10 mouse cellular contexts compared by ENCODE assay signal in the genomic region with DNA sequence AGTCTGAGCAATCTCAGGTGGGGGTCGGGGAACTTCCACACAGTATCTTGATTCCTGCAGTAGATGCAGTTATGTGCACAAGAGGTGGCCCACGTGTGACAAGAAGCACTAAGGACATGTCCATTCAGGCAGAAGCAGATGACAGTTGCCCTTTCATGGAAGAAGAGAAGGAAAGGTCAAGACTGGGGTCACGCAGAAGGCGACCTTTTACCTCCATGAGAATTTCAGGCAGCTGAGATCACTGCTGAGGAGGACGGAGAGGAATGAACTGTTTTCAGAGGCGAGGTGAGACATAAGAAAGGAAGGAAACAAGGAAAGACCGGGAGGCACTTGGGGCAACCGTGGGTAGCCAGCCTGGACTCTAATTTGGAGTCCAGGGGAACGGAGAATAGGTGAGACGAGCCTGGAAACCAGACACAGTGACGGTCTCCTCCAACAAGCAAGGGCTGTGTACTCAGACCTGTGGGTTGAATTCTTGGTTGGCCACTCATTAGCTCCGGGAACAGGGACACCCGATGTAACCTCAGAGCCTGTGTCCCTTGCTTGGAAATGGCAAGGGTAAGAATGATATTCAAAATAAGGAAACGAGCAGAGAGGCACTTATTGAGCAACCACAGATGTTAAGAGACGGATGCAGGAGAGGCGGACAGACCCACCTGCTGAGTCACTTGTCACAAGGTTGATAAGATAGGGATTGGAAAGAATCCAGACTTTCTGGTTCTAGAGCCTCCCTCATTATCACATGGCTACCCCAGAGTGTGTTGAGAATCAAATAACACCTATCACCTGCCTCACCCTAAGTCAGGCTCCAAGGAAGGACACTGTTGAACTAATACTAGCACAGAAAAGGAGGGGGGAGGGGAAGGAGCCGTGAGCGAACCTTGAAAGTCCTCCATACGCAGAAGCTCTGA.
DNase-seq lines count a peak whose midpoint lies in the region; ATAC-seq and TF ChIP-seq lines count a peak whose summit lies in the region.
"Had no signal": no experiment of that assay in that cellular context is flagged by ENCODE, and none has a peak within 500 bp of the region (broad histone marks: within the 10 kb centered on the region; RNA-seq: fewer than 3 reads in every experiment).

No protein-coding gene starts in this region.

- no peaks in the 10 kb centered on the region for H3K9me3 ChIP-seq in stomach, embryonic 16.5 days (replicated peaks; ENCODE audit: control insufficient read depth, low read length)

- H3K27me3 ChIP-seq in kidney, adult 2 months (replicated peaks; ENCODE audit: control insufficient read depth, insufficient read depth, low read length): no peaks in the 10 kb centered on the region
- no peaks in the 10 kb centered on the region for H3K27me3 ChIP-seq in stomach, embryonic 16.5 days (ENCODE audit: control insufficient read depth, insufficient read depth, low read length)
- H3K27me3 ChIP-seq: Patski had no signal

- no peak overlapping the region; the same call in 1 of the 2 replicates for H3K9ac ChIP-seq in stomach, embryonic 16.5 days (ENCODE audit: low read length)

- peak; percentile 90 for ATAC-seq in common myeloid progenitor, adult 5-6 weeks (replicated peaks; ENCODE audit: low read depth, poor library complexity, severe bottlenecking)
- peak; percentile 92 for ATAC-seq in stomach, embryonic 16.5 days (ENCODE audit: insufficient read depth, low FRiP score)
- ATAC-seq: Patski had no signal

- H3K4me3 ChIP-seq in kidney, adult 2 months (ENCODE audit: insufficient read depth, low read depth, low read length): no peak overlapping the region
- H3K4me3 ChIP-seq in lung, adult 2 months (replicated peaks; ENCODE audit: extremely low read depth, low read depth, low read length): no peak overlapping the region
- no peak overlapping the region for H3K4me3 ChIP-seq in stomach, embryonic 16.5 days (replicated peaks; ENCODE audit: low read length)

- H3K4me2 ChIP-seq in stomach, embryonic 16.5 days (ENCODE audit: low read depth, low read length): peak overlapping the region; percentile 30; the same call in 1 of the 2 replicates
- H3K4me2 ChIP-seq: midbrain, embryonic 11.5 days had no signal

- 69% methylated on average over 19 of the region's 19 CpGs for WGBS in kidney, adult 2 months
- WGBS in lung, adult 2 months: 65% methylated on average over 19 of the region's 19 CpGs
- 50% methylated on average over 19 of the region's 19 CpGs for WGBS in stomach, embryonic 16.5 days

- DNase-seq in kidney, adult 2 months: peak; percentile 16
- no peak for DNase-seq in kidney, adult 18-20 months
- DNase-seq in lung, adult 2 months: peak; percentile 32
- no peak for DNase-seq in gastrocnemius, postnatal 4 days (ENCODE audit: low spot score in 2 of 2)
- no peak for DNase-seq in left cerebral cortex, postnatal 14 days (ENCODE audit: low spot score in 2 of 2)
- no peak for DNase-seq in gastrocnemius, postnatal 14 days

- peaks cover 3% of the 10 kb centered on the region for H3K4me1 ChIP-seq in kidney, adult 2 months (ENCODE audit: control insufficient read depth, insufficient read depth, low read length)
- peaks cover 6% of the 10 kb centered on the region for H3K4me1 ChIP-seq in lung, adult 2 months (ENCODE audit: control insufficient read depth, insufficient read depth, low read length)
- H3K4me1 ChIP-seq in stomach, embryonic 16.5 days (ENCODE audit: control insufficient read depth, insufficient read depth, low read length): peaks cover 3% of the 10 kb centered on the region

- TF ChIP-seq CTCF in kidney, adult 2 months (conservative IDR thresholded peaks at IDR 0.05; ENCODE audit: insufficient read depth, insufficient read length, low read depth, low read length): no peak
- no peak for TF ChIP-seq CTCF in lung, adult 2 months (IDR thresholded peaks at IDR 0.05; ENCODE audit: insufficient read depth, low read length)

- TF ChIP-seq POLR2A in kidney, adult 2 months (IDR thresholded peaks at IDR 0.05; ENCODE audit: low read depth, low read length): no peak
- TF ChIP-seq POLR2A in lung, adult 2 months (IDR thresholded peaks at IDR 0.05; ENCODE audit: borderline replicate concordance, extremely low read depth, low read depth, low read length): no peak

- H3K36me3 ChIP-seq in kidney, adult 2 months (ENCODE audit: control insufficient read depth, insufficient read depth, low read length): no peaks in the 10 kb centered on the region
- H3K36me3 ChIP-seq in stomach, embryonic 16.5 days (ENCODE audit: control insufficient read depth, insufficient read depth, low read length): no peaks in the 10 kb centered on the region

- no peak overlapping the region for H3K27ac ChIP-seq in kidney, adult 2 months (ENCODE audit: insufficient read depth, low read depth, low read length)
- peak overlapping the region; percentile 77 for H3K27ac ChIP-seq in stomach, embryonic 16.5 days (ENCODE audit: low read length)

- intact Hi-C loops in left cerebral cortex, postnatal 14 days (cut with DNase I): no loop called here
- intact Hi-C loops in gastrocnemius, postnatal 14 days (cut with DNase I; ENCODE audit: low total_unique reads): no loop called here

Comparison
In these comparisons a context has a peak if more than half of its experiments do, and no peak if none do; other contexts are left out.
1. DNase-seq: peak in kidney, adult 2 months (single experiment) and lung, adult 2 months (single experiment); none in kidney, adult 18-20 months (single experiment), gastrocnemius, postnatal 4 days (0 of 2), left cerebral cortex, postnatal 14 days (0 of 2) and gastrocnemius, postnatal 14 days (single experiment).